Mouse (Mus musculus): ENCODE measurements around the gene Atp5g2.
"Not testable (repeated sequence)": the region's sequence is repeated elsewhere in the genome, so short reads cannot be mapped to it uniquely, and the experiment has no call there.

Atp5g2 gene

DNA sequence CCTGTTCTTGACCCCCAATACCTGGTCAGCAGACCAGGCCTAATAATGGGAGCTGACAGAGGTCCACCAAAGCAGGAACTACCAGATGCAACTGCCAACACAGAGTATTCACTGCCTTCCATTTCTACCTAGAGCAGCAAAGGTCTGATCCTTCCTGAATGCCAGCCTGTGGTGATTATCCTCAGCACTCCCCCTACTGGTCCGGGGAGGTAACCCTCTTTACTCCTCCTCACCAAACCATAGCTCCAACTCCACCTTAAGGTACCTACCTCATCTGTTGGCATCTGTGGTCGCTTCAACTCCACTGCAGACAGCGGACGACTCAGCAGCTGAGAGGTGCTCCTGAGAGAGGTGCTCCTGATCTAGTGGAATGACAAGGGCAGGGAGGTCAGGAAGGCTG, 6.7 kb downstream of the Atp5g2 start:
- peak; percentile 79 for DNase-seq (ENCODE audit: low read depth)

DNA sequence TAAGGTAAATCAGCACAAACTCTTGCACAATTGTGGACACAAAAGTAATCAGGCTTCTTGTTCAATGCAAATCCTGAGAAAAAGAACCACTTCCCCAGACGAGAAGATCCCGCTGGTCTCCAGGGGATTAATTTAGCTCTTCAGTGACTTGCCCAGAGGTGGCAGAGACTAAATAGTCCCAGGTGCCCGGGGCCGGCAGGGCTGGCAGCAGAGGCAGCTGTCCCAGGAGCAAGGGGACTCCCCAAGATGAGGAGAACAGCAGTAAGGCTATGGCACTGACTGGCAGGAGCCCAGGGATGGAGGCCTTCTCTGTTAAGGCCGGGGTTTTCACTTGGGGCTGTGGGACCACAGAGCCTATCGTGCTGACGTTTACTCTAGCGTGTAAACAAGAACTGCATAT, 8.3 kb downstream of the Atp5g2 start:
- no peak for DNase-seq (ENCODE audit: low read depth)

DNA sequence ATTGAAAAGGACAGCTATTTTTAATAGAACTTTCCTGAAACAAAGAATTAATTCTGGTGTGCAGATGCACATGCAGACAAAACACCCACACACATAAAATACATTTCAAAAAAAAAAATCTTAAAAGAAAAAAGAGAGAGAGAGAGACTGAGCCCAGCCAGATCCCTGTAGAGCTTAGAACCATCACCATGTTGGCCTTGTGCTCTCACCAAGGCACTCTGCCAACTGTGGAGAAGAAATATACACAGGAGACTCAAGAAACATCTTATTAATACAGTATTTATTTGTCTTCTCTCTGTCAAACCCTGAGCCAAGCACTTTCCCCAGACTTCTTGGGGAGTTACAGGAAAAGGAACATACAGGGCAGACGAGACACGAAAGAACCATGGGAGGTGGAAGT, 9.6 kb downstream of the Atp5g2 start:
- not testable (repeated sequence) for DNase-seq (ENCODE audit: low read depth)

DNA sequence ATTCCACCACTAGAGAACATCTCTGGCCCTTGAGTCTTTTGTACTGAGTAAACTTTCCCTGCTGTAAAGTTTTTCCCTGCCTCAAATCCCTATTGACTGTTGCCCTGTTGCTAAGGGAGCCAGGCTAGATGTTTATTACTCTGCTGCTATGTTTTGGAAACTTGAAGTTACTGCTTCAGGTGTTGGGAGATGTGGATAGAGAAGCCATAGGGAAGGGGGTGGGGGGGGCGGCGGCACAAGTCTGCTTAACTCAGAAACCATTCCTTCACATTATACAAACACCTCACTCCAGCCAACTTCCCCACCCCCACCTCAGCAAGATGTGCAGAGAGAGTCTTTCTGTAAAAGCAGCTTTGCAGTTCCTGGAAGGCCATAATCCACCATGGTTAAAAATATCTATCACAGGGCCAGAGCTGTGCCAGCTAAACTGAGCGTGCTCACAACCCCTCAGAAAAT, 14.2 kb downstream of the Atp5g2 start:
- no peak for DNase-seq (ENCODE audit: low read depth)

DNA sequence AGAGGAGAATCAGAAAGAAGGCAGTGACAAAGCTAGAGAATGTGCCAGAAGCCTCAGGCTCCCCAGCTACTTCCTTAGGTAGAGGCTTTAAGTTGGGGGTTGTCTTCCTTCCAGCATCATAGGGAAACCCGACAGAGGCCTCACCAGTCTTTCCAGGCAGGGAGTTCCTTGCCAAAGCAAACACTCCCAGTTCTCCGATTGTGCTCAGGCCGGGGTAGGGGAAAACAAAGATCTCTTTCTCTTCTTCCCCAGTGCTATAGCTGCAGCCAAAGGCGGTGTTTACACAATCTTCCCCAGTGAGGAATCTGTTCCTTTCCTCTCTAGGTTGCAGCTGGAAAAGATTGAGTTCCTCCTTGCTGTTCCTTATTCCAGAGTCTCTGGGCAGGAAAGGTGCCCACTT, 15.5 kb downstream of the Atp5g2 start:
- DNase-seq (ENCODE audit: low read depth) = no peak

DNA sequence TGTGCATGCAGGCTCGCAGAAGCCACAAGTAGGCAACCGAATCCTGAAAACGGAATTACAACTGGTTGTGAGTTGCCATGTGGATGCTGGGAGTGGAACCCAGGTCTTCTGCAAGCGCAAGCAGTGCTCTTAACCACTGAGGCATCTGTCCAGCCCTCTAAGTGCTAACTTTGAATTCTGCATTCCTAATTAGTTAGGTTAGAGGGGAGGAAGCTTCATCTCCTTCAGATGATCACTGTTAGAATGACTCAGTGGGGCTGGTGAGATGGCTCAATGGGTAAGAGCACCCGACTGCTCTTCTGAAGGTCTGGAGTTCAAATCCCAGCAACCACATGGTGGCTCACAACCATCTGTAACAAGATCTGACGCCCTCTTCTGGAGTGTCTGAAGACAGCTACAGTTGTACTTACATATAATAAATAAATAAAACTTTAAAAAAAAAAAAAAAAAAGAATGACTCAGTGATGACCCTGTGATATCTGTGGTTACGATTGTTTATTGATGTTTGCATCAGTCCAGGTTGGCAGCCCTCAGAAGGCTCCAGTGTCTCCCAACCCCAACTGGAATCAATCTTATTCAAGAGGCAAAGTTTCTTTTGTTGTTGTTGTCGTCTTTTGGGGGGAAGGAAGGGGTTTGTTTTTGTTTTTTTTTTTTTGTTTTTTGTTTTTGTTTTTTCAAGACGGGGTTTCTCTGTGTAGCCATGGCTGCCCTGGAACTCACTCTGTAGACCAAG, 20.1 kb downstream of the Atp5g2 start:
- not testable (repeated sequence) for DNase-seq (ENCODE audit: low read depth)

DNA sequence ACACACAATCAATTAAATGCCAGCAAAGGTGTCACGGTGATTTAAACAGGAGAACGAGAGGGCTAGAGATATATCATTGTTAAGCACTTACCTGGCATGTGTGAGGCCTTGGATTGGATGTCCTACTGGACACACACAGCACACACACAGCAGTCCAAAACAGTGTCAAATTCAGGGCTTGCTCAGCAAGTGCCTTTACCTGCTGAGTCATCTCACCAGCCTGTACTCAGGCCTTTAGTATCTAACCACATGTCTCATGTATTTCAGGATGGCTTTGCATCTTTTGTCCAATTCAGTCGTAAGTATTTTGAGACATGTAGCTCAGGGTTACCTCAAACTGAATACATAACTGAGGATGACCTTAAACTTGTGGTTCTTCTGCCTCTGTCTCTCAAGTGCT, 21.0 kb downstream of the Atp5g2 start:
- no peak for DNase-seq (ENCODE audit: low read depth)

DNA sequence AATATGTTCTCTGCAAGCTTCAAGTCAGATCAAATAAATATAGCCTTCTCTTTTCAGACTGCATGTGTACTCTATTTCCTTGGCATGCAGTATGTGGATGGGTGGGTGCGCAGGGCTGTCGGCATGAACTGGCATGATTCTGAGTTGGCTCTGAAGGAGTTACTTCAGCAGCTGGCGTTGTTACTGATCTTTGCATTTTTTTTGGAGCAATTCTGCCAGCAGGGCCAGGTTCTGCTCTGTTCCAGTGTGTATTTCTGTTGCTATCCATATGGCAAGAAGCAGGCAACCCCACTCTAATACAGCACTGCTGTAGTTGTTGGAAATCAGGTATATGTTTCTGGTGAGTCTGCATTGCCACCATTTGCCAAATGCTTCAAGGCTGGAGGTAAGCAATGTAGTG, 36.3 kb downstream of the Atp5g2 start:
- DNase-seq (ENCODE audit: low read depth) = no peak

DNA sequence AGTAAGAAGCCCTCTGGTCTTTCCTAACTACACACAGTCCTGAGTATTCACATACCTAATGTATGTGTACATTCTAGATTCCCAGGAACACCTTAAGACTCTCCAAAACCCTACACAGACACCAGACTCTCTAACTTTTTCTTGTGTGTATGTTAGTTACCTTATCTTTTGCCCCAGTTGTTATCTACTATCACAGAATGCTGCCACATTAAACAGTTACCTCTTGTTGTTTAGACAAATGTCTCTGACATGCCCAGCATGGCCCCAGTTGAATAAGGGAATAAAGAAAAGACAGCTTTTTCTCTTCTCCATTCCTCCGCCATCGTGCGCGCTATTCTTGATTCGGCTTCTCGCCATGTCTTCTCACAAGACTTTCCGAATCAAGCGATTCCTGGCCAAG, 37.5 kb downstream of the Atp5g2 start:
- no peak for DNase-seq (ENCODE audit: low read depth)

DNA sequence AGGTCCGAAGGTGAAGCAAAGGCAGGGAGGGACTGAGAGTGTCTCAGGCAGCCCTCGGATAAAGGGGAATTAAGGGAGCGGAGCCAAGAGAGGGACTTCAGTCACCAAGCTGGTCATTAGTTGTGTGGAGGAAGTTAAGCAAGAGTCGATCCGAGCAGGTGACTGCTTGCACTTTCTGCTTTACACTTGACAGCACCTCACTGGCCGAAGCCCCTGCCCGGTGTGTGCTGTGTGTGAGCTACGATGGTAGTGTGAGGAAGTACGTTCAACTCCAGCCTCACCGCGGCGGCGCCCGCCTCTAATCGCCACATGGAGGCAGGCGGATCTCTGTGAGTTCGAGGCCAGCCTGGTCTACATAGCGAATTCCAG, 46.5 kb downstream of the Atp5g2 start:
- DNase-seq (ENCODE audit: low read depth) = no peak

DNA sequence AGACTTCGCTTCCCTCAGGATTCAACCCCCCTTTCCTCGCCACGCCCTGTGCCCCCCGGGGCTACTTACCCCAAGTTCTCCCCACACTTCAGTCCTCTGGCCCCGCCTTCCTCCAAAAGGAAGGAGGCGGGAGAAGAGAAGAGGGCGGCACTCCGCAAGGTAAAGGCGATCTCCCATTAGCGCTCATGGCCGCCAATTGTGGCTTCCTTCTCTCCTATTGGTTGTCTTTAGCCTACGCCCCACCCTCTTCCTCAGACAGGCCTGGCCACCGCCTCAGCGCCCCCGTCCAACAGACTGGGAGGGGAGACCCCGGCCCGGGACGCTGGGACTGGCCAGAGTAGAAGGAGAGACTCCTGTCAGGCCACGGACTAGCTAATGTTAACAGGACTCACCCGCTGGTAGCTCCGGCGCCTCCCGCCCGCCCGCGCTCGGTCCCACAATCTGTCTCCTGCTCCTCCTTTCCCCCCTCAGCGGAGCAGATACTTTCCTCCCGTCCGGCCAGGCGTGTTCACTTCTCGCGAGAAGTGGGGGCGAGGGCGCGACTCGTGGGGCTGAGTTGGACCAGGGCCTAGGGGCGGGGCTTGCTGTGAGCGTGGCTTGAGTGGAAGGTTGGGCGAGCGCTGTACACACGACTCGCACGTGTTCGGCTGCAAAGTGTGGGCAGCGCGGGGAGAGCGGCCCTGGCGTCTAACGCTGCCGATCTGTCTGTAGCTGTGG, 47.0 kb downstream of the Atp5g2 start, which contains the start of the genes Gm28047 and Atf7:
Gene Gm28047 (minus strand): TSS at position 98 of the 717 bp plus-strand sequence.
Gene Atf7 (minus strand): TSS at position 495 of the 717 bp plus-strand sequence.
- DNase-seq (ENCODE audit: low read depth) = peak; percentile 100

DNA sequence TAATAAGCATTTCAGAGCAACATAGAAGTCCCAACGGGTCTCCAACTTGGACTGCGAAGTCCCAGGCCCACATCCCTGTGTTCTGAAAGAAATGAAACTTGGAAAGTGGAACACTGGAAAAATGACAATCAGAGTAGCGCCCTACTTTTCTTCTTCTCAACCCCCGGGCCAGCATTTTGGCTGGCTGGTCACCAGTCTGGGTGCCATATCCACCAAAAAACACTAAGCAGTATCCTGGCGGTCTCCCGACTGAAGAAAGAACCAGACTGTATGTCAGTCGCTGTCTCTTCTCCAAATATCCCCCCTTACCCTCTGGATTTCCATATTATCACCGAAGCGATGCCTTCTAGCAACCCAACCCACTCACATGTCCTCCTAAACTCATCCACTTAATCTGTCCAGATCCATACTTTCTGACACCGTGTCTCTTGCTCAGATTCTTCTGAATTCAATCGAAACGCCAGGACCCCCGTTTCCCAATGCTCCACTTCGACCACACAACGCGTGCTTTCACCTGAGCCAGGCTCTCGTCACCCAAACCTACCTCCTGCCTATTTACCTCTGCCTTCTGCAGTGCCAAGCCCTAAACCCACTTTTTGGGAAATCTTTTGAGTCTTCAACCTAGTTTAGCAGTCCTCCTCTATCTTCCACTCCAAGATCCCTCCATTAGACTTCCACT, 47.7 kb downstream of the Atp5g2 start:
- DNase-seq (ENCODE audit: low read depth) = no peak

DNA sequence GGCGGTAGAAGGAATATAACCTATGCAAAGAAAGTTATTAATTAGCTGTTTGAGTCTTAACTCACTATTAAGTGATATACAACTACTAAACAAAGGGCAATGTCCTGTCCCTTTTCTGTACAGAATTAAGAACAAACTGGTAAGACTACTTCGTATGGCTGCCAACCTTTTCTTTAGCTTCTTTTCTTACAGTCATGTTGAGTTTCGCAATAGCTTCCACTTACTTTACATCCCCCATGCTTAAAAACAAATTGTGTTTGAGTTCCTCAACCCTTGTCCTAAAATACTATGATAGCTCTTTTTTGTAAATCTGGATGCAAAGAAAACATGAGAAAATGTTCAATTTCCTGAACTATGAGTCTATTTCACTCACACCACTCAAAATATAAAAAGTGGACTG, 49.0 kb downstream of the Atp5g2 start:
- no peak for DNase-seq (ENCODE audit: low read depth)

DNA sequence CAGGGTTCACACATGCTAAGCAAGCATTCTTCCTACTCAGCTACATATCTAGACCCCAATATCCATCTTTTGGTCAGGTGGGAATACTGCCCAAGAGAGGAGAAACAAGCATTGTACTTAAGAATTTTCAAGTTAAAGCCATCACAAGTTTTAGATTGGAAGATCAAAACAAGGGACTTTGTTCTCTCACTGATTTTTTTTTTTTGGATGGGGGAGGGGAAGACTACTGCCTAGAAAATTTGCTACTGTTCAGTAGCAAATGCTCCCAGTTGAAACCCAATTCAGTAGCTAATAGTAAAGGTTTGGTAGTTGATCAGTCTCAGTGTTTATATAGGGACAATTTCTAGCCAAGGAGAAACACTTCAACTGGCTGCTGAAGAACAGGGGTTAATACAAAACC, 49.6 kb downstream of the Atp5g2 start:
- no peak for DNase-seq (ENCODE audit: low read depth)

DNA sequence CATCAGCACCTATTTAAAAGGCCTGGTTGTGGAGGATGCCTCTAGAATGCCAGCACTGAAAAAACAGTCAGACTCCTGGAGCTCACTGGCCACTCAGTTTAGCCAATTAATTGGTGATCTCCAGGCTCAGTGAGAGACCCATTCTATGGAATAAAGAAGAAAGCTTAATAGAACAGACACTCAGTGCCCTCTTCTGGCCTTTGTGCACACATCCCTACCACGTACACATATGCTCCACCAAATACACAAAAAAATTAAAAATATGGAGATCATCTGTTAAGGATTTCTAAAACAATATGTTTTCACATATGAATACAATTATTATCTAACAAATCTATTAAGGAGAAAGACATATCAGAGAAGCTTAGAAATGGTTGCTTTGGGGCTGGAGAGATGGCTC, 51.4 kb downstream of the Atp5g2 start:
- no peak for DNase-seq (ENCODE audit: low read depth)

DNA sequence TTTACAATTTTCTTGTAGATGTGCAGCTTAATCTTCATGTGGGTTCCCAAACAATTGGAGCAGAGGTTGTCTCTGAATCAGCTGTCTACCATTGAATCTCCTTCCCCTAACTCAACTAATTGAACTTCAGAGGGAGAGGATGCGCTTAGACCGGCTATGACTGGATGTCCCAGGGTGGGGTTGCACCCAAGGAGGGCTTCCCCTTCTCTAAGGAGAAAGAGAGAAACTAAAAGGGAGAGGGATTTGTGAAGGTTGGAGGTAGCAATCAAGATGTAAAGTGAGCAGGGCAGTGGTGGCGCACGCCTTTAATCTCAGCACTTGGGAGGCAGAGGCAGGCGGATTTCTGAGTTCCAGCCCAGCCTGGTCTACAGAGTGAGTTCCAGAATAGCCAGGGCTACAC, 52.7 kb downstream of the Atp5g2 start:
- DNase-seq (ENCODE audit: low read depth) = no peak

DNA sequence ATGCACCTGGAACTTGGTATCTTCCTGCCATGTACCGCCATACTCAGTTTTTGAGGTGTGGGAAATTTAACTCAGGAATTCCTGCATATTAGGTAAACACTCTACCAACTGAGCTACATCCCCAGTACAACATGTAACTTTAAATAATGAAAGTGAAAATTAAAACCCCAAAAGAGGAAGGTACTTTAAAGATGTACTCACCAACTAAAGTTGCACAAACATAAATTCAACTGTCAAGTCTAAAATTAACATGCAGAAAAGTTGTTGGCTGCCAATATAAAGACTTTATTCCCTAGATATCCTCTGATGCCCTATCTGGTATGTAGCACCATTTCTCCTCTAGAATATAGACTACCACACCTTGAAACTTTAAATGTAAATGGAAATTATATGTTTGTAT, 54.5 kb downstream of the Atp5g2 start:
- DNase-seq (ENCODE audit: low read depth) = no peak

DNA sequence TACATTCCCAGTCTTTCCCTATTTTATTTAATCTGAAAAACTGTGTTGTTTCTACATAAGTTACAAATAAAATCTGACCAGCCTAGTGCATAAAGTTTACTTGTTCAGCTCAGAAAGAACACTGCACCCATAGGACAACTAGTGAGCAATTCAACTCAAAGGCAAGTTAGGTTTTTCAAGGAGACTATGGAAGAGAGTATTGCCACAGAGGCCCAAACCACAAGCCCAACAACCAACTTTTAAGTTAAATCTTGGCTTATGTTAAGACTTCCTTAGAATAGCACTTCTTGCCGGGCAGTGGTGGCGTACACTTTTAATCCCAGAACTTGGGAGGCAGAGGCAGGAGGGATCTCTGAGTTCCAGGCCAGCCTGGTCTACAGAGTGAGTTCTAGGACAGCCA, 56.0 kb downstream of the Atp5g2 start:
- no peak for DNase-seq (ENCODE audit: low read depth)

DNA sequence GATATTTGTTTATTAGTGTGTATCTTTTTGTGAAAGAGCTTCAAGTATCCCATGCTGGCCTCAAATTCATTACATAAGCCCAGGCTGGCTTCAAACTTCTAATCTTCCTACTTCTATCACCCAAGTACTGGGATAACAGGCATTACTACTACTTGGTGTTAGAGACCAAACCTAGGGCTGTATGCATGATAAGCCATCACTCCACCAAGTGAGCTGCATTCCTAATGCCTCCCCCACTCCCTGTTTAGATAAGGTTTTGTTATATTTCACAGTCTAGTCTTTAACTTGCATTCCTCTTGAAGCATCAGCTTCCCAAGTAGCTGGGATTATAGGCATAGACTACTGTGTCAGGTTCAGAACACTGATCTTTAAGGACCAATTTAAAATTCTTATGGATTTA, 57.9 kb downstream of the Atp5g2 start:
- no peak for DNase-seq (ENCODE audit: low read depth)

DNA sequence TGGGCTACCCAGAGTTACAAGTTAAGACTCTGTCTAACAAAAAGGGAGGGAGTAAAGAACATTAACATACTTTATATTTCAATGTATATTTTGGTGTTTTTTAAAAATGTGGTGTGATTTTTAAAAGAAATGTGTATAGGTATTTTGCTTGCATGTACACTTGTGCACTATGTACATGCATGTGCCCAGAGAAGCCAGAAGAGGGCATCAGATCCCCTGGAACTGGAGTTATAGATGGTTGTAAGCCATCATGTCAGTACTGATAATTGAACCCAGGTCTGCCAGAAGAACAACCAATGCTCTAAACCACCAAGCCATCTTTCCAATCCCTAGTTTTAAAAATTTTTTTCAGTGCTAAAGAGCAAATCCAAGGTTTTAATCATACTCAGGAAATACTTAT, 59.2 kb downstream of the Atp5g2 start:
- DNase-seq (ENCODE audit: low read depth) = peak; percentile 19

All from induced T-regulatory cell, adult 2 months (primary cell).